Mouse (Mus musculus) G1E (cell line): ENCODE measurements around the gene Sox5. TPM values are rescaled to one million over a fixed set of nuclear protein-coding genes. Genes with fewer than 3 reads are reported as not detected.

Source experiments
- ATAC-seq: 2 replicates; pipeline ENCODE4 v1.8.0; 2016; ENCODE audit warnings: mild to moderate bottlenecking; ENCODE audit not compliant: insufficient number of reproducible peaks, poor library complexity, low FRiP score, severe bottlenecking; ENCODE audit errors: extremely low read depth
- DNase-seq: peaks from one replicate; pipeline ENCODE4 v3.0.0; 2012; ENCODE audit warnings: low spot score
- H3K27me3 ChIP-seq: 2 replicates; pipeline ENCODE4 v1.6.1; 2012; ENCODE audit warnings: mild to moderate bottlenecking, low read length, inconsistent platforms; ENCODE audit not compliant: insufficient read depth
- H3K36me3 ChIP-seq: replicated peaks from 2 replicates; pipeline ENCODE3; 2012; ENCODE audit warnings: mild to moderate bottlenecking, inconsistent platforms
- H3K4me1 ChIP-seq: 2 replicates; pipeline ENCODE4 v1.6.1; 2012; ENCODE audit warnings: low read depth, low read length, inconsistent platforms, mixed read lengths; ENCODE audit not compliant: insufficient read depth
- H3K4me3 ChIP-seq: 2 replicates; pipeline ENCODE4 v1.5.1; 2012; ENCODE audit warnings: low read depth, mild to moderate bottlenecking, inconsistent platforms, low read length, moderate library complexity, mixed read lengths
- H3K9me3 ChIP-seq: replicated peaks from 2 replicates; pipeline ENCODE4 v1.6.1; 2012; ENCODE audit warnings: inconsistent platforms
- CTCF ChIP-seq: IDR thresholded peaks from 2 replicates; pipeline ENCODE4 v1.5.1; 2012; ENCODE audit warnings: low read depth, low read length, inconsistent platforms, mixed read lengths
- GATA1 ChIP-seq: IDR thresholded peaks from 2 replicates; pipeline ENCODE4 v1.6.1; 2012; ENCODE audit warnings: borderline replicate concordance, low read length, inconsistent platforms, mixed read lengths
- GATA2 ChIP-seq: IDR thresholded peaks from 2 replicates; pipeline ENCODE4 v1.6.1; 2012; ENCODE audit warnings: low read depth, low read length, inconsistent platforms, borderline replicate concordance
- POLR2AphosphoS5 ChIP-seq: IDR thresholded peaks from 2 replicates; pipeline ENCODE4 v1.6.1; 2012; ENCODE audit warnings: low read depth, low read length, inconsistent platforms; ENCODE audit not compliant: insufficient replicate concordance
- TAL1 ChIP-seq: conservative IDR thresholded peaks from 2 replicates; pipeline ENCODE4 v1.6.1; 2012; ENCODE audit warnings: low read depth, low read length, inconsistent platforms, mixed read lengths
- polyA plus RNA-seq: library from polyadenylated mRNA; stranded (reverse); fragments of >175 nt; gene quantifications from 2 replicates; pipeline ENCODE4 v1.2.3, GENCODE M21; 2012
- total RNA-seq, 2 experiments: library from RNA; stranded (forward) in 1 of 2; stranded (reverse) in 1 of 2; fragments of 200-1000 nt in 1 of 2; fragments of >200 nt in 1 of 2; fragmentation: Nextera tagmentation in 1 of 2; gene quantifications; 2 replicates each; pipeline ENCODE4 v1.2.3; 2014 to 2017

The Sox5 gene
- total and polyA plus RNA-seq, 3 experiments: 0.27 to 16.2 TPM; not detected in 1

- Histone ChIP-seq H3K36me3 (no peaks in the 10 kb centered on the region), H3K4me3 (no peak overlapping the region), H3K27me3 (no peaks in the 10 kb centered on the region), H3K9me3 (peaks cover 52% of the 10 kb centered on the region), H3K4me1 (no peaks in the 10 kb centered on the region)
- DNase-seq (no peak), ATAC-seq (no peak)
- TF ChIP-seq GATA2 (no peak), TAL1 (no peak)
These were observed 948.6 kb downstream of the Sox5 start for GRCm38 (mm10) chr6:143833182-143833558.

- Histone ChIP-seq H3K9me3 (peaks cover 56% of the 10 kb centered on the region), H3K4me1 (no peaks in the 10 kb centered on the region), H3K36me3 (no peaks in the 10 kb centered on the region), H3K27me3 (no peaks in the 10 kb centered on the region), H3K4me3 (no peak overlapping the region)
- no peak for TF ChIP-seq GATA2
- TF ChIP-seq POLR2AphosphoS5: no peak
- TF ChIP-seq TAL1: no peak
- ATAC-seq (no peak), DNase-seq (no peak)
These were observed 949.1 kb downstream of the Sox5 start for GRCm38 (mm10) chr6:143832483-143833181.

- DNase-seq (no peak), ATAC-seq (no peak)
- TF ChIP-seq GATA2 (no peak), TAL1 (no peak), POLR2AphosphoS5 (no peak), CTCF (no peak)
- Histone ChIP-seq H3K27me3 (no peaks in the 10 kb centered on the region), H3K36me3 (no peaks in the 10 kb centered on the region), H3K4me3 (no peak overlapping the region), H3K4me1 (no peaks in the 10 kb centered on the region), H3K9me3 (peaks cover 57% of the 10 kb centered on the region)
These were observed 950.5 kb downstream of the Sox5 start for GRCm38 (mm10) chr6:143831246-143831645.

GRCm38 (mm10) chr6:143830131-143830530, 951.6 kb downstream of the Sox5 start:
- H3K4me1 ChIP-seq: no peaks in the 10 kb centered on the region
- no peaks in the 10 kb centered on the region for H3K27me3 ChIP-seq
- no peaks in the 10 kb centered on the region for H3K36me3 ChIP-seq
- DNase-seq (no peak), ATAC-seq (no peak)
- H3K9me3 ChIP-seq: peaks cover 51% of the 10 kb centered on the region
- H3K4me3 ChIP-seq: no peak overlapping the region
- no peak for TF ChIP-seq CTCF
- TF ChIP-seq TAL1: no peak

- Histone ChIP-seq H3K27me3 (no peaks in the 10 kb centered on the region), H3K4me3 (no peak overlapping the region), H3K9me3 (peaks cover 36% of the 10 kb centered on the region), H3K36me3 (no peaks in the 10 kb centered on the region), H3K4me1 (no peaks in the 10 kb centered on the region)
- no peak for ATAC-seq
- no peak for DNase-seq
- no peak for TF ChIP-seq TAL1
- no peak for TF ChIP-seq GATA2
- TF ChIP-seq GATA1: no peak
- no peak for TF ChIP-seq POLR2AphosphoS5
- TF ChIP-seq CTCF: no peak
These were observed 955.0 kb downstream of the Sox5 start for GRCm38 (mm10) chr6:143826786-143827185.

GRCm38 (mm10) chr6:143825966-143826365, 955.8 kb downstream of the Sox5 start:
- H3K9me3 ChIP-seq: peaks cover 34% of the 10 kb centered on the region
- no peaks in the 10 kb centered on the region for H3K27me3 ChIP-seq
- no peaks in the 10 kb centered on the region for H3K36me3 ChIP-seq
- H3K4me1 ChIP-seq: no peaks in the 10 kb centered on the region
- no peak for DNase-seq
- H3K4me3 ChIP-seq: no peak overlapping the region
- ATAC-seq: no peak
- TF ChIP-seq TAL1: no peak
- no peak for TF ChIP-seq CTCF
- no peak for TF ChIP-seq GATA1
- TF ChIP-seq GATA2: no peak
- TF ChIP-seq POLR2AphosphoS5: no peak

DNA sequence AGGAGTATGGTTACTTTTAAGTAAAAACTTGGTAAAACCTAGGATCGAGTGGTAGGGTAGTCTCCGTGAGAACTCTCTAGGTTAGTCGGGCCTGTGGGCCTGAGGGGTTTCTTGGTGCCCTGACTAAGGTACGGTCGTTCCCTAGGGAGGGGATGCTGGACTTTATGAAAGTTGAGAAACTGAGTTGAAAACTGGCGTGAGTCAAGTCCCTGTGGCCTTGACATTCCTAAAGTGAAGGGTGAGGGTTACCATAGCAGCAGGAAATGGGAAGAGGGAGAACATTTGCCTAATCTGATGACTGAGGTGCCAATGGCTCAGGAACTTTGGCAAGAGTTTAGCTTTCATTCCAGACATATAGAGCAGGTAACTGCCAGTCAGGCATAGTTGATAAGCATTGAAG, 956.7 kb downstream of the Sox5 start:
- no peak for DNase-seq
- Histone ChIP-seq H3K4me1 (no peaks in the 10 kb centered on the region), H3K36me3 (no peaks in the 10 kb centered on the region), H3K27me3 (no peaks in the 10 kb centered on the region), H3K4me3 (no peak overlapping the region), H3K9me3 (peaks cover 33% of the 10 kb centered on the region)
- no peak for TF ChIP-seq GATA1
- TF ChIP-seq POLR2AphosphoS5: no peak
- no peak for ATAC-seq
